Mouse (Mus musculus) macrophage (primary cell): ENCODE results near the gene Ndufaf1. TPM values are rescaled to one million over a fixed set of nuclear protein-coding genes. Genes with fewer than 3 reads are reported as not detected.
A peak's percentile ranks its signal among the peaks of the same experiment; 100 is the strongest.
"Not testable (repeated sequence)": the region's sequence is repeated elsewhere in the genome, so short reads cannot be mapped to it uniquely, and the experiment has no call there.

Experiments
- H3K27ac ChIP-seq: fragments of 350-480 bp; formaldehyde crosslinking; 2 replicates; pipeline ENCODE4 v1.9.0; 2021
- H3K36me3 ChIP-seq: fragments of 350-480 bp; formaldehyde crosslinking; 2 replicates; pipeline ENCODE4 v1.9.0; 2021; ENCODE audit errors: inconsistent target
- H3K4me3 ChIP-seq: fragments of 350-480 bp; formaldehyde crosslinking; 2 replicates; pipeline ENCODE4 v1.9.0; 2021; ENCODE audit errors: inconsistent target
- H3K79me2 ChIP-seq: fragments of 350-480 bp; formaldehyde crosslinking; 2 replicates; pipeline ENCODE4 v1.9.0; 2021; ENCODE audit errors: inconsistent target
- WGBS: methylation state at CpG from one replicate; pipeline ENCODE4 v1.1.7; 2026; ENCODE audit warnings: inconsistent platforms; ENCODE audit not compliant: missing documents; 5-methylcytosine and 5-hydroxymethylcytosine counted together
- polyA plus RNA-seq: library from polyadenylated mRNA; stranded (reverse); fragments of 250-400 nt; gene quantifications from 3 replicates; pipeline ENCODE4 v1.2.4, GENCODE M21; 2018; ENCODE audit warnings: inconsistent platforms

The Ndufaf1 gene
- polyA plus RNA-seq, 1 experiment from 2014 or later = 16.5 TPM

DNA sequence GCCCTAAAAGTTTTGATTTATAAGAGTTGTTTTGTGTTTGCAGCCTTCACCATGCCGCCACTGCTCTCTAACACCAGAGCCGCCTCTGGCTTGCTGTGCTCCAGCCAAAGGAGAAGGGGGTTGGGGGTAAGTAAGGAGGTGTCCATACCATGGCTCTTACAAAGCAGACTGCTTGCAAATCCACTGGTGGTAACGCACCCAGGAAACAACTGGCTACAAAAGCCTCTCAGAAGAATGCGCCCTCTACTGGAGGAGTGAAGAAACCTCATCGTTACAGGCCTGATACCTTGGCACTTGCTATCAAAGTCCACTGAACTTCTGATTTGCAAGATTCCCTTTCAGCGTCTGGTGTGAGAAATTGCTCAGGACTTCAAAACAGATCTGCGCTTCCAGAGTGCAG, 6.4 kb upstream of the Ndufaf1 start:
- no peak overlapping the region for H3K4me3 ChIP-seq
- no peak overlapping the region for H3K27ac ChIP-seq
- no peaks in the 10 kb centered on the region for H3K79me2 ChIP-seq
- H3K36me3 ChIP-seq = no peaks in the 10 kb centered on the region
- 43% methylated on average over 7 of the region's 7 CpGs for WGBS

DNA sequence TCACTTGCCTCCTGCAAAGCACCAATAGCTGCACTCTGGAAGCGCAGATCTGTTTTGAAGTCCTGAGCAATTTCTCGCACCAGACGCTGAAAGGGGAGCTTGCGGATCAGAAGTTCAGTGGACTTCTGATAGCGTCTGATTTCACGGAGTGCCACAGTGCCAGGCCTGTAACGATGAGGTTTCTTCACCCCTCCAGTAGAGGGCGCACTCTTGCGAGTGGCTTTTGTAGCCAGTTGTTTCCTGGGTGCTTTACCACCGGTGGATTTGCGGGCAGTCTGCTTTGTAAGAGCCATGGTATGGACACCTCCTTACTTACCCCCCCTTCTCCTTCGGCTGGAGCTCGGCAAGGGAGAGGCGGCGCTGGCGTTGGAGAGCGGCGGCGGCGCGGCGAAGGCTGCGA, 3.1 kb upstream of the Ndufaf1 start:
- not testable (repeated sequence) for H3K36me3 ChIP-seq, H3K27ac ChIP-seq, H3K4me3 ChIP-seq, H3K79me2 ChIP-seq
- 82% methylated on average over 15 of the region's 23 CpGs for WGBS

DNA sequence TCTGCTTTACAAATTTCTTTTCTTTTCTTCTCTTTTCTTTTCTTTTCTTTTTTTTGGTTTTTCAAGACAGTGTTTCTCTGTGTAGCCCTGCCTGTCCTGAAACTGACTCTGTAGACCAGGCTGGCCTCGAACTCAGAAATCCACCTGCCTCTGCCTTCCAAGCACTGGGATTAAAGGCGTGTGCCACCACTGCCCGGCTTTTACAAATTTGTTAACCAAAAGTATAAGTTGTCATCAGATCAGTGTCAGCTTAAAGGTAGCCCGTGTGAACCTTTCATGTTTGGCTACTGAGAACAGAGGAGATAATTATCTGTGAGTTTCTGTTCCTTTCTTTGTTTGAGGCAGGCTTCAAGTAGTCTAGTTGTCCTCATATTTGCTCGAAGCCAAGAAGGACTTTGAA, 18.4 kb downstream of the Ndufaf1 start:
- no peak overlapping the region for H3K4me3 ChIP-seq
- H3K36me3 ChIP-seq = 0 out of 2 replicates have a peak, but pooled peaks cover 21% of the 10 kb centered on the region
- WGBS = 91% methylated on average over 5 of the region's 5 CpGs
- no peak overlapping the region for H3K27ac ChIP-seq
- no peaks in the 10 kb centered on the region for H3K79me2 ChIP-seq

- 94% methylated on average over 5 of the region's 5 CpGs for WGBS
- 0 out of 2 replicates have a peak, but pooled peaks cover 8% of the 10 kb centered on the region for H3K36me3 ChIP-seq
- H3K27ac ChIP-seq = no peak overlapping the region
- H3K4me3 ChIP-seq = no peak overlapping the region
- no peaks in the 10 kb centered on the region for H3K79me2 ChIP-seq
Measured at GRCm38 (mm10) chr2:119641214-119641912, 21.3 kb downstream of the Ndufaf1 start.

DNA sequence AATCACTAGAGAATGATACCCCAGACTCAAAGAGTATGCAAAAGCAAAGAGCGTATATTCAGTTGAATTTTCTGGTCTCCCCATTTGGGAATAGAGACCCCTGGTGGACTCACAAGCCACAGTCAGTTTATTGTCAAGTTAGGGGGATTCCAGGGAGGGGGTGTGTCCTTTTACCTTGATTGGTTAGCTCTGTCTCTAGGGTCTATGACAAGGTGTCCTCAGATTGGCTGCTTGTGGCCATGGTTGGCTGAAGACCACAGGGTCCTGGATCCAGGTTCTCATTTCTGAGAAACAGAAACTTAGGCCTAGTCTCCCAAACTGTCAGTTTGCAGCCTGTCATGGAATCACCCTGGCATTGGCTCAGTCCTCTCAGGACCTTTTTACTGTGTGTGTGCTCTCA, 25.8 kb downstream of the Ndufaf1 start:
- H3K36me3 ChIP-seq = 0 out of 2 replicates have a peak, but pooled peaks cover 5% of the 10 kb centered on the region
- no peak overlapping the region for H3K27ac ChIP-seq
- no peak overlapping the region for H3K4me3 ChIP-seq
- H3K79me2 ChIP-seq = no peaks in the 10 kb centered on the region
- 94% methylated on average over 1 of the region's 1 CpGs for WGBS

DNA sequence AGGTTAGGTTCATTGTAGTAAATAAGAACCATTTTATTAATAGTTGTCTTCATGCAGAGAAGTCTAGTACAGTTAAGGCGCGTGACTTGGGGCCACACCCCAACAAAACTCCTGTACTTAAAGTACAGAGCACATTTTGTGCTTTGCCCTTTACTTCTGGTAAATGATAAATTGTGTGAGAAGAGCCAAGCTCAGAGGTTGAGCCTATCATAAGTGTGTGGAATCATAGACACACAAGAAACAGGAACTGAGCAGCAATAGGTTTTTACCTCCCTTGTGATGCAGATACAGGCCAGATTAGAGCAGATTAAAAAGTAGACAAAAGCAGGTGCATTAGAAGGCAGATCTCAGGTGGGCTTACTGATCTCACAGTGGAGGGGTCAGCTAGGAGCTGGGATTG, 41.3 kb downstream of the Ndufaf1 start:
- 92% methylated on average over 2 of the region's 2 CpGs for WGBS
- peaks cover 65% of the 10 kb centered on the region for H3K79me2 ChIP-seq
- H3K27ac ChIP-seq = no peak overlapping the region
- no peaks in the 10 kb centered on the region for H3K36me3 ChIP-seq
- no peak overlapping the region for H3K4me3 ChIP-seq

DNA sequence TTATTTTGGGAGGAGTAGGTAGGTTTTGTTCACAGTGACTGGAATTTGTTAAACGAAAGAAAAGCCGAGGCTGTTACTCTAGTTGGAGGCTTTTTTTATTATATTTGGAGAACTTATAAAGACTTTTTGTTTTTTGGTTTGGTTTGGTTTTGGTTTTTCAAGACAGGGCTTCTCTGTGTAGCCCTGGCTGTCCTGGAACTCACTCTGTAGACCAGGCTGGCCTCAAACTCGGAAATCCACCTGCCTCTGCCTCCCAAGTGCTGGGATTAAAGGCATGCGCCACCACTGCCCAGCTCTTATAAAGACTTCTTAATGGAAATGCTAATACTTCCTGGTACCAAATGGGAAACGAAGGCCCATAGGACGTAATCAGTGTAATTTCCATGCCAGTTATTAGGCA, 43.6 kb downstream of the Ndufaf1 start:
- Histone ChIP-seq H3K27ac (peak overlapping the region; percentile 69), H3K4me3 (peak overlapping the region; percentile 83), H3K79me2 (peaks cover 53% of the 10 kb centered on the region)
- H3K36me3 ChIP-seq = not testable (repeated sequence)
- 0% methylated on average over 5 of the region's 6 CpGs for WGBS

GRCm38 (mm10) chr2:119618199-119618982, 44.2 kb downstream of the Ndufaf1 start, which contains the start of the genes Nusap1 and Oip5:
Gene Nusap1, plus strand, starts transcription at chr2:119618298.
Gene Oip5, minus strand, starts transcription at chr2:119618469.
- under 1% methylated on average over 55 of the region's 55 CpGs for WGBS
- Histone ChIP-seq H3K36me3 (no peaks in the 10 kb centered on the region), H3K4me3 (peak within 1 kb of the TSS; percentile 83)

DNA sequence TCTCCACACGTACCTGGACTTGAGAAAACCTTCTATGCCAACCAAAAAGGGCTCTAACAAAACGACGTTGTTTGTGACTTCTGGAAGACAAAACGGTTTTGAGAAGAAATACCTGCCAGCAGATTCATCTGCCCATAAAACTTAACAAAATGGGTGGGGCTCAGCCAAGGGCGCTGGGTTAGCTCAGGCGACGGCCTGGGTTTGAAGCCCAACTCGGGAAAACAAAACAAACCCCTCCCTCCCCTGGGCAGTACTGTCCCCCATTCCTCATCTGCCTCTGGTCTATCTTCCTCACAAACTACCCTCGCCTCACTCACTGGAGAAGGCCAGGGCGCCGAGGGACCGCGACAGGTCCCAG, 44.8 kb downstream of the Ndufaf1 start:
- 2% methylated on average over 13 of the region's 13 CpGs for WGBS

More at GRCm38 (mm10) chr2:119618199-119618982, 44.2 kb downstream of the Ndufaf1 start, which contains the start of the genes Nusap1 and Oip5:
- H3K79me2 ChIP-seq = peaks cover 47% of the 10 kb centered on the region
- H3K27ac ChIP-seq = peak within 1 kb of the TSS; percentile 69

DNA sequence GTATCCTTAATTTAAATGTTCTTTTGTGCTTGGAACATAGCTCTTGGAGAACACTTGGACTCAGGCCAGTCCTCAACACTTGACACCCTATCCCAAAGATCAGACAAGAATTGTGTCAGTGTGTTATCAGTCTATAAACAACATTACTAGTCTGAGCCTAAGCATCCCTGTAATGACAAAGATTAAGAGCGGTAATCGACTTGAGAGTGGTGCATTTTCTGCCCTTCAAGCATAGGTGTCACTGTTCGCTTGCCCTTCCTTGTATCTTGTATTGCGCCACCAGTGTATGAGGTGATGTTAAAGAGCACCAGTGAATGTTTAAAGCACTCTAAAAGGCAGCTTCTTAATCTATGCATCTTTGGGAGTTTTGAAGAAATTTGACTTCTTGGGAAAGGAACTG, 55.6 kb downstream of the Ndufaf1 start:
- peaks cover 8% of the 10 kb centered on the region; the same call in 1 of the 2 replicates for H3K36me3 ChIP-seq
- no peak overlapping the region for H3K27ac ChIP-seq
- WGBS = 91% methylated on average over 4 of the region's 4 CpGs
- no peak overlapping the region for H3K4me3 ChIP-seq
- H3K79me2 ChIP-seq = peaks cover 43% of the 10 kb centered on the region

More for the DNA sequence above, 44.8 kb downstream of the Ndufaf1 start:
- Histone ChIP-seq H3K79me2 (peaks cover 42% of the 10 kb centered on the region), H3K27ac (peak overlapping the region; percentile 69), H3K36me3 (no peaks in the 10 kb centered on the region), H3K4me3 (peak overlapping the region; percentile 83)

Other genes starting within 250 kb of the Ndufaf1 start
- 8.9 to 11.8 TPM (median 10.9 TPM) in 3 replicates for gene Ino80, start 185.1 kb downstream of the Ndufaf1 start, polyA plus RNA-seq
- 0.07 to 0.10 TPM (median 0.09 TPM) in 3 replicates for gene Exd1, start 115.2 kb downstream of the Ndufaf1 start, polyA plus RNA-seq
- gene Chp1, start 115.1 kb downstream of the Ndufaf1 start, polyA plus RNA-seq = 58.0 to 67.1 TPM (median 58.9 TPM) in 3 replicates
- gene Nusap1, start 44.5 kb downstream of the Ndufaf1 start, polyA plus RNA-seq = 0.55 to 8.9 TPM (median 3.7 TPM) in 3 replicates
- gene Oip5, start 44.4 kb downstream of the Ndufaf1 start, polyA plus RNA-seq = 0.87 to 6.7 TPM (median 3.3 TPM) in 3 replicates
- gene Rtf1, start 12.2 kb upstream of the Ndufaf1 start, polyA plus RNA-seq = 23.0 to 38.2 TPM (median 23.7 TPM) in 3 replicates
- gene Itpka, start 79.5 kb upstream of the Ndufaf1 start, polyA plus RNA-seq = 0.27 TPM in 1 of 3 replicates, not detected in the others
- gene Ltk, start 97.6 kb upstream of the Ndufaf1 start, polyA plus RNA-seq = not detected in 3 replicates
- gene Rpap1, start 124.7 kb upstream of the Ndufaf1 start, polyA plus RNA-seq = 5.7 to 9.3 TPM (median 8.7 TPM) in 3 replicates
- 0.25 to 0.93 TPM (median 0.48 TPM) in 3 replicates for gene Tyro3, start 134.9 kb upstream of the Ndufaf1 start, polyA plus RNA-seq
- 10.1 to 15.2 TPM (median 14.8 TPM) in 3 replicates for gene Mga, start 234.4 kb upstream of the Ndufaf1 start, polyA plus RNA-seq